Mouse (Mus musculus): Measurements from ENCODE around the gene Efcab10. TPM values are rescaled to one million over a fixed set of nuclear protein-coding genes. Genes with fewer than 3 reads are reported as not detected.

Efcab10 gene
- 17.0 and 17.7 TPM in 2 replicates for polyA plus RNA-seq (2015; fragmentation: Nextera tagmentation; extraction: Ambion mirVana)

- peak within 1 kb of the TSS; percentile 35 for H3K4me2 ChIP-seq (replicated peaks; ENCODE audit: low read depth, low read length)
- WGBS = 12% methylated on average over 24 of the region's 24 CpGs
- H3K27ac ChIP-seq (ENCODE audit: low read length) = no peak within 1 kb of the TSS
- no peak within 1 kb of the TSS for H3K9ac ChIP-seq (replicated peaks; ENCODE audit: low read depth)
- no peak within 1 kb of the TSS for H3K4me3 ChIP-seq (ENCODE audit: low read depth, low read length)
- H3K9me3 ChIP-seq (ENCODE audit: low read length) = no peaks in the 10 kb centered on the region
- TF ChIP-seq CTCF (IDR thresholded peaks at IDR 0.05) = 0 out of 2 replicates have a peak, but pooled peaks have one; percentile 7
- TF ChIP-seq EP300 (IDR thresholded peaks at IDR 0.05) = no peak
- no peaks in the 10 kb centered on the region for H3K4me1 ChIP-seq (ENCODE audit: insufficient read depth, low read depth, low read length)
- ATAC-seq = no peak
- no peaks in the 10 kb centered on the region for H3K27me3 ChIP-seq (replicated peaks; ENCODE audit: insufficient read depth, low read length)
- H3K36me3 ChIP-seq (ENCODE audit: insufficient read depth, low read length) = no peaks in the 10 kb centered on the region
- DNase-seq (ENCODE audit: low spot score) = peak; percentile 18
These were observed at the start of gene Efcab10 for GRCm38 (mm10) chr12:33394804-33395623. Gene Efcab10, plus strand, starts transcription at chr12:33394854.

GRCm38 (mm10) chr12:33344970-33345772, 49.5 kb upstream of the Efcab10 start:
- DNase-seq (ENCODE audit: low spot score) (peak; percentile 66), ATAC-seq (peak; percentile 62)
- H3K4me3 ChIP-seq (ENCODE audit: low read depth, low read length) = no peak overlapping the region
- H3K4me1 ChIP-seq (ENCODE audit: insufficient read depth, low read depth, low read length) = no peaks in the 10 kb centered on the region
- H3K9ac ChIP-seq (replicated peaks; ENCODE audit: low read depth) = no peak overlapping the region
- TF ChIP-seq EP300 (IDR thresholded peaks at IDR 0.05) (no peak), CTCF (IDR thresholded peaks at IDR 0.05) (no peak)
- H3K27me3 ChIP-seq (replicated peaks; ENCODE audit: insufficient read depth, low read length) = no peaks in the 10 kb centered on the region
- H3K9me3 ChIP-seq (ENCODE audit: low read length) = no peaks in the 10 kb centered on the region
- 30% methylated on average over 25 of the region's 25 CpGs for WGBS
- H3K27ac ChIP-seq (ENCODE audit: low read length) = 0 out of 2 replicates have a peak overlapping the region, but pooled peaks have one; percentile 5
- H3K36me3 ChIP-seq (ENCODE audit: insufficient read depth, low read length) = no peaks in the 10 kb centered on the region; the same call in 1 of the 2 replicates
- H3K4me2 ChIP-seq (replicated peaks; ENCODE audit: low read depth, low read length) = peak overlapping the region; percentile 25; the same call in 1 of the 2 replicates

GRCm38 (mm10) chr12:33345773-33346435, 48.8 kb upstream of the Efcab10 start:
- no peak overlapping the region for H3K4me3 ChIP-seq (ENCODE audit: low read depth, low read length)
- H3K27ac ChIP-seq (ENCODE audit: low read length) = no peak overlapping the region
- no peaks in the 10 kb centered on the region; the same call in 1 of the 2 replicates for H3K36me3 ChIP-seq (ENCODE audit: insufficient read depth, low read length)
- H3K4me1 ChIP-seq (ENCODE audit: insufficient read depth, low read depth, low read length) = no peaks in the 10 kb centered on the region
- DNase-seq (ENCODE audit: low spot score) = no peak
- ATAC-seq = no peak
- H3K9me3 ChIP-seq (ENCODE audit: low read length) = no peaks in the 10 kb centered on the region
- 63% methylated on average over 23 of the region's 23 CpGs for WGBS
- H3K9ac ChIP-seq (replicated peaks; ENCODE audit: low read depth) = no peak overlapping the region
- TF ChIP-seq EP300 (IDR thresholded peaks at IDR 0.05) (no peak), CTCF (IDR thresholded peaks at IDR 0.05) (no peak)
- H3K27me3 ChIP-seq (replicated peaks; ENCODE audit: insufficient read depth, low read length) = no peaks in the 10 kb centered on the region
- H3K4me2 ChIP-seq (replicated peaks; ENCODE audit: low read depth, low read length) = no peak overlapping the region

GRCm38 (mm10) chr12:33352671-33353070, 42.0 kb upstream of the Efcab10 start:
- H3K36me3 ChIP-seq (ENCODE audit: insufficient read depth, low read length) = peaks cover 3% of the 10 kb centered on the region; the same call in 1 of the 2 replicates
- no peak for DNase-seq (ENCODE audit: low spot score)
- no peak for ATAC-seq
- H3K27ac ChIP-seq (ENCODE audit: low read length) = no peak overlapping the region
- H3K4me3 ChIP-seq (ENCODE audit: low read depth, low read length) = no peak overlapping the region
- 43% methylated on average over 4 of the region's 4 CpGs for WGBS
- H3K9me3 ChIP-seq (ENCODE audit: low read length) = no peaks in the 10 kb centered on the region
- no peak overlapping the region for H3K9ac ChIP-seq (replicated peaks; ENCODE audit: low read depth)
- H3K27me3 ChIP-seq (replicated peaks; ENCODE audit: insufficient read depth, low read length) = no peaks in the 10 kb centered on the region
- TF ChIP-seq EP300 (IDR thresholded peaks at IDR 0.05) (no peak), CTCF (IDR thresholded peaks at IDR 0.05) (no peak)
- H3K4me1 ChIP-seq (ENCODE audit: insufficient read depth, low read depth, low read length) = no peaks in the 10 kb centered on the region
- H3K4me2 ChIP-seq (replicated peaks; ENCODE audit: low read depth, low read length) = no peak overlapping the region

GRCm38 (mm10) chr12:33358345-33358744, 36.3 kb upstream of the Efcab10 start:
- DNase-seq (ENCODE audit: low spot score) (no peak), ATAC-seq (peak; percentile 38; the same call in 1 of the 2 replicates)
- Histone ChIP-seq H3K36me3 (ENCODE audit: insufficient read depth, low read length) (peaks cover 12% of the 10 kb centered on the region; the same call in 1 of the 2 replicates), H3K27ac (ENCODE audit: low read length) (no peak overlapping the region), H3K9ac (replicated peaks; ENCODE audit: low read depth) (no peak overlapping the region), H3K4me3 (ENCODE audit: low read depth, low read length) (no peak overlapping the region), H3K27me3 (replicated peaks; ENCODE audit: insufficient read depth, low read length) (no peaks in the 10 kb centered on the region), H3K4me2 (replicated peaks; ENCODE audit: low read depth, low read length) (no peak overlapping the region), H3K9me3 (ENCODE audit: low read length) (no peaks in the 10 kb centered on the region), H3K4me1 (ENCODE audit: insufficient read depth, low read depth, low read length) (no peaks in the 10 kb centered on the region)
- 76% methylated on average over 10 of the region's 10 CpGs for whole genome bisulfite sequencing
- TF ChIP-seq CTCF (IDR thresholded peaks at IDR 0.05) (no peak), EP300 (IDR thresholded peaks at IDR 0.05) (no peak)
